Mouse (Mus musculus) right cerebral cortex, adult 2 months (tissue): ENCODE data around the gene Uncx.

Experiments
- DNase-seq, 2 experiments: peaks; one replicate each; pipeline ENCODE4 v3.0.0; 2021 to 2022; ENCODE audit warnings: low spot score in 2 of 2

Gene Uncx

GRCm38 (mm10) chr5:139542556-139542955 lies 738 bp upstream of the Uncx start:
- DNase-seq = no peak

- no peak for DNase-seq
Measured at GRCm38 (mm10) chr5:139543650-139544270, 466 bp downstream of the Uncx start.

GRCm38 (mm10) chr5:139544271-139545135 lies 1.2 kb downstream of the Uncx start:
- no peak for DNase-seq

- no peak for DNase-seq
Measured at GRCm38 (mm10) chr5:139545221-139545620, 1.9 kb downstream of the Uncx start.

GRCm38 (mm10) chr5:139545673-139546335 lies 2.5 kb downstream of the Uncx start:
- no peak for DNase-seq

GRCm38 (mm10) chr5:139546336-139546770 lies 3.1 kb downstream of the Uncx start:
- DNase-seq = no peak

GRCm38 (mm10) chr5:139546771-139547420 lies 3.6 kb downstream of the Uncx start:
- no peak for DNase-seq

GRCm38 (mm10) chr5:139547421-139547931 lies 4.2 kb downstream of the Uncx start:
- no peak for DNase-seq

GRCm38 (mm10) chr5:139553446-139554273 lies 10.4 kb downstream of the Uncx start:
- DNase-seq = no peak

- no peak for DNase-seq
Measured at GRCm38 (mm10) chr5:139554478-139555335, 11.4 kb downstream of the Uncx start.

GRCm38 (mm10) chr5:139555476-139556115 lies 12.3 kb downstream of the Uncx start:
- no peak for DNase-seq

- no peak for DNase-seq
Measured at GRCm38 (mm10) chr5:139556116-139556678, 12.9 kb downstream of the Uncx start.

GRCm38 (mm10) chr5:139557079-139557478 lies 13.8 kb downstream of the Uncx start:
- DNase-seq = no peak

GRCm38 (mm10) chr5:139557531-139558467 lies 14.5 kb downstream of the Uncx start:
- no peak for DNase-seq

GRCm38 (mm10) chr5:139558468-139558804 lies 15.1 kb downstream of the Uncx start:
- DNase-seq = no peak

GRCm38 (mm10) chr5:139558917-139559660 lies 15.8 kb downstream of the Uncx start:
- DNase-seq = no peak

- no peak for DNase-seq
Measured at GRCm38 (mm10) chr5:139559782-139560181, 16.5 kb downstream of the Uncx start.
